Mouse (Mus musculus) liver, embryonic 11.5 days (tissue): ENCODE data around the gene Cd86. TPM values are rescaled to one million over a fixed set of nuclear protein-coding genes. Genes with fewer than 3 reads are reported as not detected.

Source experiments
- ATAC-seq: fragments of 200-750 bp; cut with Nextera tagmentation; replicated peaks from 2 replicates; pipeline ENCODE4 v1.8.0; 2017; ENCODE audit warnings: moderate number of reproducible peaks, mild to moderate bottlenecking, moderate TSS enrichment, moderate library complexity; ENCODE audit not compliant: low FRiP score
- DNase-seq: peaks from one replicate; pipeline ENCODE4 v3.0.0-alpha.2; 2017; ENCODE audit warnings: low spot score
- H3K27ac ChIP-seq: fragments of 300-500 bp; sonication (generic); 2 replicates; pipeline ENCODE4 v1.5.1; 2014; ENCODE audit warnings: mild to moderate bottlenecking, low read depth, low read length, control low read depth
- H3K27me3 ChIP-seq: fragments of 300-500 bp; sonication (generic); replicated peaks from 2 replicates; pipeline ENCODE4 v1.6.1; 2014; ENCODE audit warnings: low read length, mixed read lengths; ENCODE audit not compliant: control insufficient read depth, insufficient read depth
- H3K36me3 ChIP-seq: fragments of 300-500 bp; sonication (generic); 2 replicates; pipeline ENCODE4 v1.6.1; 2014; ENCODE audit warnings: mild to moderate bottlenecking, low read length, moderate library complexity, mixed read lengths; ENCODE audit not compliant: control insufficient read depth, insufficient read depth
- H3K4me1 ChIP-seq: fragments of 300-500 bp; sonication (generic); replicated peaks from 2 replicates; pipeline ENCODE4 v1.6.1; 2014; ENCODE audit warnings: low read length, mixed read lengths; ENCODE audit not compliant: control insufficient read depth, insufficient read depth
- H3K4me2 ChIP-seq: fragments of 300-500 bp; sonication (generic); 2 replicates; pipeline ENCODE4 v1.6.1; 2014; ENCODE audit warnings: mild to moderate bottlenecking, control low read depth, moderate library complexity
- H3K4me3 ChIP-seq: fragments of 300-500 bp; sonication (generic); 2 replicates; pipeline ENCODE4 v1.5.1; 2014; ENCODE audit warnings: low read depth, low read length, control low read depth
- H3K9ac ChIP-seq: fragments of 300-500 bp; sonication (generic); 2 replicates; pipeline ENCODE4 v1.6.1; 2014; ENCODE audit warnings: low read depth, low read length, control low read depth
- H3K9me3 ChIP-seq: fragments of 300-500 bp; sonication (generic); 2 replicates; pipeline ENCODE4 v1.6.1; 2016; ENCODE audit warnings: low read length, inconsistent platforms, mixed read lengths; ENCODE audit not compliant: control insufficient read depth
- WGBS: fragments of 180-500 bp; shearing (Covaris S2); extraction: QIAGEN DNeasy Blood & Tissue Kit; methylation state at CpG from one replicate; pipeline ENCODE4 v1.1.7; 2014; 5-methylcytosine and 5-hydroxymethylcytosine counted together
- polyA plus RNA-seq: library from polyadenylated mRNA; unstranded; fragments of >200 nt; fragmentation: Nextera tagmentation; extraction: Ambion mirVana; gene quantifications from 2 replicates; pipeline ENCODE4 v1.2.1, GENCODE M21; 2014

The Cd86 gene
- polyA plus RNA-seq, 1 experiment from 2014 or later, result 4.5 TPM

DNA sequence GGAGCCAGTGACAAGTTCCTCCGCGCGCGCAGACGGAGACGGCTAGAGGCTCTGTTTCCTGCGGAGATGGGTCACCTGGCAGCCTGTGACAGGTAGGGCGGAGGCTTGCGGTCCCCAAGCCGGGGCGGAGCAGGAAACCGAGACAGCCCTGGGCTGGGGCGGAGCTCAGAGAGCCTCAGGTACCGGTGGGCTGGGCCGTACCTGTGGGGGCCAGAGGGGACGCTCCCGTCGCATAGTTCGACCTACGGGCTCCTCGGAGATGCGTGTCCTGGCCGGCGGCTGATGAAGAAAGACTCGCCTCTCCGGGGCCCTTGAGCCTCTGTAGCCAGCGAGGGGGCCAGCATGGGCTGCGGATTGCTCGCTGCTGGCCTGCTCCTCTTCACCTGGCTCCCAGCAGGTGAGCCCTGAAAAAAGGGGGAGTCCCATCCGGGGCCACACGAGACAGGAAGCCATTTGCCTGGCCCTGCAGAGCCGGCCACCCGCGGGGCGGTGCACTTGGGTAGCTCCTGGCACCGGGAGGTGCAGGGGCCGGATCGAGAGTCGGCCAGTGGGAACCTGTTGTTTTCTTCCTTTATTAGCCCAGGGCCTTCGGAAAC is 28.0 kb upstream of the Cd86 start, which contains the start of gene Ildr1:
TSS of gene Ildr1 (plus strand) at position 161 of the 596 bp plus-strand sequence.
- H3K4me2 ChIP-seq, result peak within 1 kb of the TSS; percentile 65
- no peak within 1 kb of the TSS for H3K27ac ChIP-seq
- 4% methylated on average over 39 of the region's 40 CpGs for WGBS
- no peak for DNase-seq
- no peak within 1 kb of the TSS for H3K9ac ChIP-seq
- H3K36me3 ChIP-seq, result no peaks in the 10 kb centered on the region
- peak within 1 kb of the TSS; percentile 35 for H3K4me3 ChIP-seq
- no peak; the same call in 1 of the 2 replicates for ATAC-seq
- H3K27me3 ChIP-seq, result peaks cover 29% of the 10 kb centered on the region
- H3K4me1 ChIP-seq, result no peaks in the 10 kb centered on the region
- H3K9me3 ChIP-seq, result no peaks in the 10 kb centered on the region

DNA sequence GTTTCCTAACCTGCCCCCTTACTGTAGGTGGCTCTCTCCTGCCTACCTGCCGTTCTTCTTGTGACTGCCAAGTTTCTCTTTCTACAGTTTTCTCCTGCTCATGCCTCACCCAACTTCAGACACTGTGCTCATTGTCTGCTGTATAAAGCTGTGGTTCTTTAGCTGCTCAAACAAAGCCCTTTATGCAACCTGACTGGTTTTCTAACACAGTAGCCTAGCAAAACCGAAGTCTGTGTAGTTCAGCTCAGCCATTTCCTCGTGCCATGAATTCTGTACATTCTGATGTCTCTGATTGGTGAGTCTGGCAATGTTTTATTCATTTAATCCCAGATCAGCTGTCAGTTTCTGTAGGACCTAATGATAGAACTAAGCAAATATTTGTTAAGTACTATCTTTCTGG is 25.6 kb upstream of the Cd86 start:
- no peak overlapping the region for H3K4me2 ChIP-seq

DNA sequence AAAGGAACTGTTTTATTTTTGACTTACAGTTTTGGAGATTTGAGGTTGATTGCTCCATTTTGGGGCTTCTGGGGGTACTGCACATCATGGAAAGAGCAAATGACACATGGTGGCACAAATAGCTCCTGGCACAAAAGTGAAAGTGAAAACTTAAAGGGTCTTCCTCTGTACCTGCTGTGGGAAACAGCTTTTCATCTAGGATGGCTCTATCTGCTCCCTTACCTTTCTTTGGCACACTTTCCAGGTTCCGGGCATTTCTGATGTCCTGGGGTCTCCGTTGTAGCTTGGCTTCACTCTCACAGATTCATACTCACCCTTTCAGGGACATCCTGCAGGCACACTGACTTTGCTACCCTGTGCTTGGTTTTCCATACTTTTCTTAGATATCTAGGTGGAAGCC is 22.2 kb upstream of the Cd86 start:
- ATAC-seq (no peak), DNase-seq (no peak)
- Histone ChIP-seq H3K4me2 (no peak overlapping the region), H3K27me3 (peaks cover 6% of the 10 kb centered on the region), H3K9me3 (no peaks in the 10 kb centered on the region), H3K36me3 (no peaks in the 10 kb centered on the region), H3K4me3 (no peak overlapping the region), H3K27ac (no peak overlapping the region), H3K9ac (no peak overlapping the region), H3K4me1 (no peaks in the 10 kb centered on the region)
- WGBS, result 87% methylated on average over 2 of the region's 2 CpGs

More for the DNA sequence above, 25.6 kb upstream of the Cd86 start:
- Histone ChIP-seq H3K9ac (no peak overlapping the region), H3K4me1 (no peaks in the 10 kb centered on the region), H3K27me3 (peaks cover 29% of the 10 kb centered on the region), H3K36me3 (no peaks in the 10 kb centered on the region), H3K9me3 (no peaks in the 10 kb centered on the region), H3K27ac (no peak overlapping the region), H3K4me3 (no peak overlapping the region)
- 74% methylated on average over 3 of the region's 3 CpGs for WGBS
- ATAC-seq, result no peak
- no peak for DNase-seq

DNA sequence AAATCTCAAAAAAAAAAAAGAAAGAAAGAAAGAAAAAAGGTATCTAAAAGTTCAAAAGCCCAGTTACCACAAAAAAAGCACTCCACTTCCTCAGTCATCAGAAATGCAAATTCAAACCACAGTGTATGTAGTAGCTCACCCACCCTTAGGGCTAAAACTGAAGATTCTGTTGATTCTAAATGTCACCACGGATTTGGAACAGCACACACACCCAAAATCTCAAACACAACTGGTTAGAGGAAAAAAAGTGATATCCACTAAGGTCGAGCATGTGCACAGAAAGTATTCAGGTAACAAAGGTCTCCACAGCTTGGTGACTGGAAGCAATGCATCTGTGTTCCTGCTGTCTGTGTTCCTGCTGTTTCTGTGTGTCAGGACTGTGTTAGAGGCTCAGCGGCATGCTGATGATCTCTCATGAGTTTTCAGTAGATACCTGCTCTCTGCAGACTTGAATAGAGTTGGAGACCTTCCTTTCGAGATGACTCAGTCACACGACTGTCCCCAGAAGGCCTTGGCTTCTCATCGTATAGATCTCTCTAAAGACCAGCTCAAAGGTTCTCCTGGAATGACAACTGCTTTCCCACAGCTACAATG is 18.5 kb upstream of the Cd86 start:
- Histone ChIP-seq H3K4me1 (no peaks in the 10 kb centered on the region), H3K4me2 (no peak overlapping the region), H3K27ac (no peak overlapping the region), H3K9me3 (no peaks in the 10 kb centered on the region), H3K4me3 (no peak overlapping the region), H3K36me3 (no peaks in the 10 kb centered on the region), H3K27me3 (no peaks in the 10 kb centered on the region), H3K9ac (no peak overlapping the region)
- WGBS, result 63% methylated on average over 6 of the region's 6 CpGs
- DNase-seq, result no peak
- ATAC-seq, result no peak

DNA sequence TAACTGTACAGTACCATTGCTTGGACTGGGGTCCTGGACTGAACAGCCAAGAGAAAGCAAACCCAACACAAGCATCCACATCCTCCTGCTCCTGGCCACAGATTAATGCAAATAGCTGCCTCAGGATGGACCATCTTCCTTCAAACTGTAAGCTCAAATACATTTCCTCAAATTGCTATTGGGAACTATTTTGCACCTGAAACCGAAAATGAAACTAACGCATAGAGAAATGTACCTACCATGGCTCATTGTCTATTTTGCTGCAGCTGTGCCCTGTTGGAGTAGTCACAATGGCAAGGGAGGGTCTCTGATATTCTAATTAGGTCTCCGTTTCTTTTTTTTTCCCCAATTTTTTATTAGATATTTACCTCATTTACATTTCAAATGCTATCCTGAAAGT is 15.9 kb upstream of the Cd86 start:
- H3K4me1 ChIP-seq, result no peaks in the 10 kb centered on the region
- no peak overlapping the region for H3K9ac ChIP-seq
- no peak overlapping the region for H3K4me2 ChIP-seq
- no peaks in the 10 kb centered on the region for H3K9me3 ChIP-seq
- H3K36me3 ChIP-seq, result no peaks in the 10 kb centered on the region
- DNase-seq, result no peak
- no peaks in the 10 kb centered on the region for H3K27me3 ChIP-seq
- WGBS, result 83% methylated on average over 3 of the region's 3 CpGs
- no peak overlapping the region for H3K27ac ChIP-seq
- no peak for ATAC-seq
- no peak overlapping the region for H3K4me3 ChIP-seq

DNA sequence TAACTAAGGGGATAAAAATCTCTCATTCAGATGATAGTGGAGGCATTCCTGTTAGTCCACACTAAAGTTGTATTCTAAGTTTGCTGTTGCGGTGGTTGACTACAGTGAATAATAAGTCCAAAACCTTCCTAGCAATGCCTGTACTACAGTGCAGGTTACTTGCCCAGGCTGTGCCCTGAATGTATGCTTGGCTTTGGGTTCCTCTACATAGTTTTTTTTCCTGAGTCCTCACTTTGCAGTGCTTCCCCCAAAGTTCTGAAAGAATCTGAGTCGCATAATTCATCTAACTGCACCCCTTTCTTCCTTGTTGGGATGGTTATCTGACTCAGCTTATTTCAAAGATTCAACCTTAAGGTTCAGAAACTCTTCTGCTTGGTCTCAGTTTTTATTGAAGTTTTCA is 10.0 kb upstream of the Cd86 start:
- H3K36me3 ChIP-seq, result no peaks in the 10 kb centered on the region
- DNase-seq, result no peak
- H3K4me2 ChIP-seq, result no peak overlapping the region
- H3K27me3 ChIP-seq, result no peaks in the 10 kb centered on the region
- no peaks in the 10 kb centered on the region for H3K9me3 ChIP-seq
- H3K27ac ChIP-seq, result no peak overlapping the region
- no peaks in the 10 kb centered on the region for H3K4me1 ChIP-seq
- ATAC-seq, result no peak
- H3K9ac ChIP-seq, result no peak overlapping the region
- H3K4me3 ChIP-seq, result no peak overlapping the region
- 80% methylated on average over 2 of the region's 2 CpGs for WGBS

DNA sequence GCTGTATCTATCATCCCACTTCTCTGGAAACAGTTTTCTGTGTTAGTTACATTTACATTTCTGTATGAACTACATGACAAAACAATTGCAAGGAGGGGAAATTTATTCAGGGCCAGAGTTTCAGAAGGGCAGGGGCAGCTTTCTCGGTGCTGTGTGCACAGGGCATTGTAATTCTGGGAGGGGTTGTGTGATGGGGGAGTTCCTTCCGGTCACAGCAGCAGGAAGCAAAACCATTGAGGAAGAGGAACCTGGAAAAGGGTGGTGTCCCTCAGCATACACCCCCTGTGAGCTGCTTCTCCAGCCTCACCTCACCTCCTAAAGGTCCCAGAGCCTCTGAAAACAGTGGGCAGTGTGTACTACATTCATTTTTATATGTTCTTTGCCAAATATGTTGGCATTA is 9.4 kb upstream of the Cd86 start:
- Histone ChIP-seq H3K9me3 (no peaks in the 10 kb centered on the region), H3K36me3 (no peaks in the 10 kb centered on the region), H3K4me1 (no peaks in the 10 kb centered on the region), H3K4me3 (no peak overlapping the region), H3K4me2 (no peak overlapping the region), H3K27ac (no peak overlapping the region), H3K9ac (no peak overlapping the region), H3K27me3 (no peaks in the 10 kb centered on the region)
- ATAC-seq (no peak), DNase-seq (no peak)
- 24% methylated on average over 2 of the region's 2 CpGs for WGBS

DNA sequence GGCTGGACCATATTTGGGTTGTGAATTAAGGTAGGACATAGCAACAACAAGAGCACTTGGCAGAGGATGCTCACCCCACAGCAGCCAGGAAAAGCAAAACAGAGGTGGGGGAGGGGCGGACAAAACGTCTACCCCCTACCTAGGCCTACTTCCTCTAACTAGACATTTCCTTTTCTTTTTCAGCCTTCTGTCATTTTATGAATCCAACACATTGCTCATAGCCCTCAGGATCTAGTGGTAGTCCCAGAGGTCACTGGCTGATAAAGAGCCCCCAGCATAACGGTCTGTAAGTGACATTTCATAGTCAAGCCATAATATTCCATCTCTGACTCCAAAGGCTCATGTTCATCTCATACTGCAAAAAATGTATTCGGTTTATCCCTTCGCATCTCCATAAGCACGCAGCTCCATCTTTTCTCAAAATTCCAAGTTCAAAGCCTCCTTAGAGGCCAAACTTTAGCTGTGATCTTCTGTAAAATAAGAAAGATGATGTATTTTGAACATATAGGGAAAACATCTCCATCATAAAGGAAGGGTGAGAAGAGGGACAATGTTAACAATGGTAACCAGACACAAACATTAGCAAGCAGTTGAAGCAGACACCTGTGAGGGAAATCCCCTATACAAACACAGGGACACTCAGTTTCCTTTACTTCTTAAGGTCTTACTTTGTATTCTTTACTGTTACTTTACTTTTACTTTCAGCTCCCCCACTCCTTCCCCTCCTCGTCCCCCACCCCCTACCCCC is 8.8 kb upstream of the Cd86 start:
- no peaks in the 10 kb centered on the region for H3K4me1 ChIP-seq

DNA sequence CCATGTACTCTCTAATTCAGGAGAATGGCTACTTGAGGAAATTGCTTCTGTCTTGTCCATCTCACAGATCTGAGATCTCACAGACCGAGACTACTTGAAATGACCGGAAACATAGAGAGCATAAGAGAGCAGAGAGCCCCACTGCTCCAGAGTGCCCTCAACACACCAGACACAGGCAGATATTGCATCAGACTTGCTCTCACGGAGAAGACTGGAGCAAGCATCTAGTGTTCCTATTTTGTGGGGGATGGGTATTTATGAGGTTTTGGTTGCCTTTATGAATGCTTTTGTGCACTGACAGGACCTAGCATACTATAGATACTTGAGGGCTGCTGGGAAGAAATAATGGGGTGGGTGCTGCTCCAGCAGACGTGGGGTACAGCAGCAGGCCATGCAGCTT is 7.3 kb upstream of the Cd86 start:
- Histone ChIP-seq H3K4me3 (no peak overlapping the region), H3K9ac (no peak overlapping the region), H3K4me1 (no peaks in the 10 kb centered on the region), H3K4me2 (no peak overlapping the region), H3K27ac (no peak overlapping the region), H3K36me3 (no peaks in the 10 kb centered on the region), H3K9me3 (no peaks in the 10 kb centered on the region), H3K27me3 (no peaks in the 10 kb centered on the region)
- DNase-seq (no peak), ATAC-seq (no peak)
- WGBS, result 71% methylated on average over 4 of the region's 4 CpGs

More for the DNA sequence above, 8.8 kb upstream of the Cd86 start:
- ATAC-seq (no peak), DNase-seq (no peak)
- H3K36me3 ChIP-seq, result no peaks in the 10 kb centered on the region
- H3K4me2 ChIP-seq, result no peak overlapping the region
- no peak overlapping the region for H3K4me3 ChIP-seq
- no peaks in the 10 kb centered on the region for H3K9me3 ChIP-seq
- no peaks in the 10 kb centered on the region for H3K27me3 ChIP-seq
- H3K27ac ChIP-seq, result no peak overlapping the region
- no peak overlapping the region for H3K9ac ChIP-seq
- 62% methylated on average over 7 of the region's 7 CpGs for WGBS
